Mouse (Mus musculus) kidney, adult 11 months (tissue): ENCODE data around the gene Olfr726.

Source experiments
- DNase-seq: peaks from one replicate; pipeline ENCODE4 v3.0.0; 2022

Gene Olfr726

DNA sequence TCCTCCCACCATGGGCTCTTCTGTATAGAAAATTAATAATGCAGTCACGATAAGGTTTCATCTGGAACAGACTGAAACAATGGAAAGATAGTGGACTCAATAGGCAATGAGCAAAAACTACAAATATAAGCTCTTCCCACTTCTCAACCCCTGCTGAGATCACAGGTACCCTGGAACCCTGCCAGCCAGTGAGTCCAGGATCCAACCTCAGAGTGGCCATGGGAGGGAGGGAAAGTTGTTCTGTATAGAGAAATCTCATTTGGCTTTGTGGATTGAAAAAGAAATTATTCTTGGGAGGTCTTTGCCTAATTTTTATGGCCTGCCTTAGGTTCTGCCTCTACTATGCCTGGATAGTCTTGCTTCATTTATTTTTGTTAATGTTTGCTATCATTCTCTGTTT lies at the start of gene Olfr726:
Gene Olfr726, minus strand, starts transcription at position 101 of the 400 bp plus-strand sequence.
- DNase-seq, result no peak

DNA sequence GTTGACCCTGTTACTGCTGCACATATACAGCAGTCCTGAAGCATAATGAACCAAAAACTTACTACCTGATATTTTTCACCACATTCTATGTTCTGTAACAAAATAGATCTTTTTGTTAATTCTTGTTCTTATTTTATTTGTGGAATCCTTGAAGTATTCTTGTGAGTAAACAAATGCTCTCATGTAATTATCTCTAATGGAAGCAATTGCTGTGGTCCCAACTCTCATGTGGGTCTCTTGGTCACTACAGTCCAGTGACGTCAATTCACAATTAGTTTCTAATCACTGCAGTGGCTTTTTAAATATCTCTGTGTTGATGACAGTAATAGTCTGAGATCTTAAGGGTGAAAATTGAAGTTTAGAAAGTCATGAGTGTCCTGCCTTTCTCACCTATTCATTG lies 32.1 kb upstream of the Olfr726 start, which contains the start of gene Olfr727:
Gene Olfr727, plus strand, starts transcription at position 301 of the 400 bp plus-strand sequence.
- no peak for DNase-seq

DNA sequence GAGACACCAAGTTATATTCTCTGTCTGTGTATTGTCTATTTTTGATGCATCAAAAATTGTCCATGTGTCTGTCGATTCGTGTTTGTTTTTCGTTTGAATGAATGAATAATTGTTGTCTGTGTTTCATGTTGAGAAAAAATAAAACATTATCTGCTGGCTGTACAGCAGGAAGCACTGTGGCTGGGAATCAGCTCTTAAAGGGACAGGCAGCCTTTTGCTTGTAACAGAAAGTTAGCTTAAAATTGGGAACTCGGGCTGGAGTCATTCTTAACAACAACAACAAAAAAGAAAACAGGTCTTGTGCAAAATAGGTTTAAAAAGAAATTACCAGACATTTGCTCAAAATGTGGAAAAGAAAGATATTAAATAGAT lies 28.0 kb downstream of the Olfr726 start:
- no peak for DNase-seq

DNA sequence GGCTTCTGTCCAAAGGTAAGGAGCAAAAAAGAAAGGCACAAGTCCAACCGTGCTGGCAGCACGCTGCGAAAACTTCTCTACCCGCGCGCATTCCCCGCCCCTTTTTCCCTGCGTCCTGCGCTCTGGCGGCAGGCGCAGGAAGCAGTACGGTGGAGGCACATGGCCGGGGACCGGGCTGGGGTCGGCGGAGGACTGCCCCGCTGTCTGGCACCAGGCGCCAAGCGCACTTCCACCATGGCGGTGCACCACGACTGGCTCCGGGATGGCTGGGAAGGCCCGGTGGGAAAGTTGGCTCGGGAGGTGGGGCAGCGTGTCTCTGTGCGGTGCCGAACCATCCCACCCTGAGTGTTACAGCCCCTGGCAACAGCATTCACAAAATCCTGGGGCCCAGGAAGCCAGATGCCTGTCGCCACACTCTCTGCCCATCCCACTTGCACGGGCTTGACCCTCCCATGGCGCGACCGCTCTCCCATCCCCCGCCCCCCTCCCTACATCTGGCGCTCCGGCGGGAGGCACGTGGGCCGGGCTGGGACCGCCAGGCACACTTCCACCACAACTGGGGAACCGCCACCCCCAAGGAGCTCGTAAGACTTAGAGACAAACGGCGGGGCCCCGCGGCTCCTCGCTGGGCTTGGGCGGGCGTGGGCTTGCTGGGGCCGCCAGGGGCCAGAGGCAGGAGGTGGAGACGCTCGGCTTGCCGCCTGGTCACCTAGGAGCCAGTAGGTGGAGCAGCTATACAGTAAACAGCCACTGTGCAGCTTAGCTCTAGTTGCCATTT lies 28.6 kb downstream of the Olfr726 start:
- peak; percentile 39 for DNase-seq

DNA sequence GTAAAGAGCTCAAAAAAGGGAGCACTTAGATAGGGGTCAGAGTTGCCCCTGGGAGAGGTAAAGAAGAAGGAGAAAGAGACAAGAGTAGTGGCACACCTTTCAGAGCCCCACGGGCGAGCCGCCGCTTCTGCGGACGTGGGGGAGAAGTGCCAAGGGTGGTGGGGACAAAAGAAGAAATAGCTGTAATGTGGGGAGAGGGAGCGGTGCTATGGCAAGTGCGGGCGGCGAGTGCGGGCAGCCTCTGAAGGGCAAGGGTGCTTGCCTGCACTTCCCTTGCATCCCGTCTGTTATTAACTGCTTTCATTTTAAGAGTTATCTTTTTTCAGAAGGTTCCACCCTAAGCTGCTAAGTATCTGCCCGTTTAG lies 29.2 kb downstream of the Olfr726 start:
- no peak for DNase-seq

DNA sequence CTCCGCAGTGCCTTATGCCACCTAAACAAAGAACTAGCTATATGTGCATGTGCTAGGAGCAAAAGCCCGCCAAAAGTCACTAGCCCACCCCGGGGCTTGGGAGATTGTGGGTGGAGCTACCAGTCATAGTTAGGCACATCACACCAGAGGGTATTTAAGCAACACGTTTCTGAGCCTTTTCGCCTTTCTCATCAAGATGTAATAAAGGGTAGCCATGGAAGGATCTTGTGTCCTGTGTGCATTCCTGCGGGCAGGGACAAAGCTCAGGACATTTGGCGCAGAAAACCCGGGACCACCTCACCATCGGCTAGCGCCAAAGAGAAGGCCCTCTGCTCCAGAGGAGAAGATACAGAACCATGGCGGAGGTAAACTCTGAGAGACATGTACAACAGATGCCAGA lies 29.6 kb downstream of the Olfr726 start:
- DNase-seq, result no peak

DNA sequence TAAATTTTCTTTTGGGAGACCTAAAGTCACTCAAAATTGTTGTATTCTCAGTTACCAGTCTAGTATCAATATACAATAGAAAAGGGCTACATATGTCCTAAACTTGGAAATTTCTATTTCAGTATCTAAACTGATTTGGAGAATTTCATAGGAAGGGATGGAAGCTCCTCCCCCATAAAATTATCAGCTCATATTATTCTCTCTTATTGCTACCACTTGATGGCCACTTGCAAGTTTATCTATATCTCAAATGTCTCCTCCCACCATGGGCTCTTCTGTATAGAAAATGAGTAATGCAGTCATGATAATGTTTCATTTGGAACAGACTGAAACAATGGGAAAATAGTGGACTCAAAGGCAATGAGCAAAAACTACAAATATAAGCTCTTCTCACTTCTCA lies 50.5 kb downstream of the Olfr726 start, which contains the start of gene Olfr725:
Gene Olfr725, minus strand, starts transcription at position 101 of the 400 bp plus-strand sequence.
- DNase-seq, result no peak
